Mouse (Mus musculus) stomach, postnatal 0 days (tissue): Measurements from ENCODE around the gene Arhgap10.

Experiments used
- CTCF ChIP-seq: IDR thresholded peaks from 2 replicates; pipeline ENCODE4 v1.5.1; 2016; ENCODE audit warnings: antibody characterized with exemption, low read depth, mild to moderate bottlenecking, moderate library complexity
- EP300 ChIP-seq: optimal IDR thresholded peaks from 2 replicates; pipeline ENCODE3; 2016; ENCODE audit warnings: antibody characterized with exemption

DNA sequence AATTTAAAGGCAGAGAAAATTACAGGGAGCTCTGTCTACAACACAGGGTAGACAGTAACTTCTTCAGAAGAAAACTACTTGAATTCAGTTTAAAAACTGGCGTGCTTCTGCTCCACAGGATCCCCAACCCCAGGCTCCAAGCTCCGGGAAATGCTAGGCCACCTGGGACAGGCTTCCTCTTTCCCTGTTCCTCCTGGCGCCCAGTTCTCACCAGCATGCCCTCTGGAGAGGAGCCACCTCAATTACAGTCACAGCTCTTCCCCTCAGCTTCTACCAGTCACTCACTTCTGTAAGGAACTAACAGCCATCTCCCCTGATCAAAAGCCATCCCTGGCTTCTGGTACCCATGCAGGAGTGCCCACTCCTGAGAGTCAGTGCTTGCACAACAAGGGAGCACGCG is 32.9 kb downstream of the Arhgap10 start:
- no peak for TF ChIP-seq EP300
- no peak for TF ChIP-seq CTCF
